Mouse (Mus musculus) midbrain, postnatal 0 days (tissue): ENCODE measurements around the gene Dlx3. TPM values are rescaled to one million over a fixed set of nuclear protein-coding genes. Genes with fewer than 3 reads are reported as not detected.

Experiments used
- ATAC-seq: fragments of 200-750 bp; cut with Nextera tagmentation; 2 replicates; pipeline ENCODE4 v1.8.0; 2017; ENCODE audit warnings: moderate number of reproducible peaks, mild to moderate bottlenecking, moderate TSS enrichment, moderate library complexity; ENCODE audit not compliant: low FRiP score
- DNase-seq: peaks from one replicate; pipeline ENCODE4 v3.0.0-alpha.2; 2015; ENCODE audit warnings: low spot score
- H3K27ac ChIP-seq: fragments of 300-500 bp; sonication (generic); 2 replicates; pipeline ENCODE4 v1.5.1; 2014; ENCODE audit warnings: low read depth, mild to moderate bottlenecking, low read length, mixed read lengths
- H3K27me3 ChIP-seq: fragments of 300-500 bp; sonication (generic); 2 replicates; pipeline ENCODE4 v1.6.1; 2014; ENCODE audit warnings: low read length, control low read depth, mixed read lengths; ENCODE audit not compliant: insufficient read depth
- H3K36me3 ChIP-seq: fragments of 300-500 bp; sonication (generic); 2 replicates; pipeline ENCODE4 v1.6.1; 2014; ENCODE audit warnings: low read length, control low read depth, mixed read lengths; ENCODE audit not compliant: insufficient read depth
- H3K4me1 ChIP-seq: fragments of 300-500 bp; sonication (generic); 2 replicates; pipeline ENCODE4 v1.6.1; 2014; ENCODE audit warnings: mild to moderate bottlenecking, control low read depth, antibody characterized with exemption, low read length, mixed read lengths; ENCODE audit not compliant: insufficient read depth
- H3K4me2 ChIP-seq: fragments of 300-500 bp; sonication (generic); 2 replicates; pipeline ENCODE4 v1.6.1; 2014; ENCODE audit warnings: low read depth, mild to moderate bottlenecking, low read length, mixed read lengths; ENCODE audit not compliant: poor library complexity, severe bottlenecking
- H3K4me3 ChIP-seq: fragments of 300-500 bp; sonication (generic); 2 replicates; pipeline ENCODE4 v1.5.1; 2014; ENCODE audit warnings: low read depth, mild to moderate bottlenecking, low read length, moderate library complexity
- H3K9ac ChIP-seq: fragments of 300-500 bp; sonication (generic); replicated peaks from 2 replicates; pipeline ENCODE4 v1.6.1; 2014; ENCODE audit warnings: mild to moderate bottlenecking, low read length, moderate library complexity, mixed read lengths; ENCODE audit not compliant: poor library complexity, severe bottlenecking
- H3K9me3 ChIP-seq: fragments of 300-500 bp; sonication (generic); 2 replicates; pipeline ENCODE4 v1.6.1; 2016; ENCODE audit warnings: low read length, control low read depth
- CTCF ChIP-seq: IDR thresholded peaks from 2 replicates; pipeline ENCODE4 v1.5.1; 2016; ENCODE audit warnings: antibody characterized with exemption, mild to moderate bottlenecking
- WGBS: fragments of 180-500 bp; shearing (Covaris S2); extraction: QIAGEN DNeasy Blood & Tissue Kit; methylation state at CpG from one replicate; pipeline ENCODE4 v1.1.7; 2014; 5-methylcytosine and 5-hydroxymethylcytosine counted together
- polyA plus RNA-seq: library from polyadenylated mRNA; unstranded; fragments of >200 nt; fragmentation: Nextera tagmentation; extraction: Ambion mirVana; gene quantifications from 2 replicates; pipeline ENCODE4 v1.2.1, GENCODE M21; 2015
- total RNA-seq: library from RNA; depleted of rRNA; stranded (reverse); fragments of >200 nt; gene quantifications from 2 replicates; pipeline ENCODE4 v1.2.3, GENCODE M21; 2014

Gene Dlx3
- total and polyA plus RNA-seq, 2 experiments from 2014 or later: 0.33 TPM; not detected in 1

DNA sequence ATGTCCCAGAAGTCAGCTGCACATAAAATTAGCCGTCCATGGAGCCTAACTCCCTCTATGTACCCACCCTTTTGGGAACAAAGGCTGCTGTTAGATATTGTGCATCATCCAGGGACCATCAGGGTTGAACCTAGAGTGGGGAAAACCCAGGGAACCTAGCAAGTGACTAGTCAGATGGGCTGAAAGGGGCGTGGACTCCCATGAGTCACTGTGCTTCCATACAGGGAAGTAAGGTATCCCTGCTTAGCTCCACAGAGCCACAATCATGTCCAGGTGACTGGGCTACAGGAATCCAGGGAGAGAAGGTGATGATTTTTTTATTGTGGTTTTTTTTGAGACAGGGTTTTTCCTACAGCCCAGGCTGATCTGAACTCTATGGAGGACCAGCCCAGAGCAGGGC, 10.9 kb upstream of the Dlx3 start:
- Histone ChIP-seq H3K4me2 (no peak overlapping the region), H3K4me3 (no peak overlapping the region), H3K36me3 (no peaks in the 10 kb centered on the region), H3K9ac (no peak overlapping the region), H3K4me1 (no peaks in the 10 kb centered on the region), H3K27ac (no peak overlapping the region), H3K27me3 (no peaks in the 10 kb centered on the region), H3K9me3 (no peaks in the 10 kb centered on the region)
- DNase-seq: no peak
- TF ChIP-seq CTCF: no peak
- ATAC-seq: no peak
- 80% methylated on average over 2 of the region's 2 CpGs for WGBS

DNA sequence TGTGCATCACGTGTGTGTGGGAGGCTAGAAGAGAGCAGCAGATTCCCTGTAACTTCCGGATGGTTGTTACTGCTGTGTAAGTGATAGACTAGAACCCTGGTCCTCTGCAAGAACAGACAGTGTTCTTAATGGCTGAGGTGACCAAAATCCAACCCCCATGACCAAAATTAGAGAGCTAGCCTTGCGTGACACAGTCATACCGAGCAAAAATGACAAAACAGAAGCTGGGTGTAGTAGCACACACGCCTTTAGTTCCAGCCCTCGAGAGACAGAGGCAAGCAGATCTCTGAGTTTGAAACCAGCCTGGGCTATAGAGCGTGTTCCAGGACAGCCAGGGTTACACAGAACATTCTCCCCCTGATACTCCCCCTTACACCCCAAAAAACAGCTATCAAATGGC, 9.8 kb upstream of the Dlx3 start:
- DNase-seq (no peak), ATAC-seq (no peak)
- H3K4me3 ChIP-seq: no peak overlapping the region
- H3K4me2 ChIP-seq: no peak overlapping the region
- no peaks in the 10 kb centered on the region for H3K9me3 ChIP-seq
- H3K27ac ChIP-seq: no peak overlapping the region
- H3K4me1 ChIP-seq: no peaks in the 10 kb centered on the region
- no peaks in the 10 kb centered on the region for H3K27me3 ChIP-seq
- H3K36me3 ChIP-seq: no peaks in the 10 kb centered on the region
- H3K9ac ChIP-seq: no peak overlapping the region
- 88% methylated on average over 7 of the region's 7 CpGs for WGBS
- no peak for TF ChIP-seq CTCF

DNA sequence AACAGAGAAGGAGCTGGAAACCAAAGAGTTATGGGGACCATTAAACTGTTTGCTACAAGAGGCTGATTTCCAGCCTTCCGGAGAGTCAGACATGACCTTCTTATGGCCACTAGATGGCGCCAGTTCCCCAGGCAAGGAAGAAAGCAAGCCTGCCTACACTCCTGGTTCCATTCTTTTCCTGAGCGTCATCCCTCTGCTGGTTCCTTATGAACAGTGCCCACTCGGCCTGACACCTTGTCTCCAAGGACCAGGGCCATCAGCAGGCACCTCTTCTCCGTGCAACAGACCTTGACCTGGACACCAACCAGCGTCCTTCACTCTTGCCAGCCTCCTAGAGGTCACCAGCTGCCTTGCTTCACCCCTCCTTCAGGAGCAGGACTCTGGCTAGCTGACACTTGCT, 2.9 kb upstream of the Dlx3 start:
- no peak overlapping the region for H3K9ac ChIP-seq
- H3K4me2 ChIP-seq: no peak overlapping the region
- H3K9me3 ChIP-seq: no peaks in the 10 kb centered on the region
- DNase-seq: peak; percentile 89
- ATAC-seq: peak; percentile 72
- no peak overlapping the region for H3K4me3 ChIP-seq
- H3K4me1 ChIP-seq: peaks cover 3% of the 10 kb centered on the region; the same call in 1 of the 2 replicates
- no peaks in the 10 kb centered on the region for H3K36me3 ChIP-seq
- peak; percentile 99 for TF ChIP-seq CTCF
- H3K27me3 ChIP-seq: peaks cover 32% of the 10 kb centered on the region
- H3K27ac ChIP-seq: no peak overlapping the region
- WGBS: 3% methylated on average over 6 of the region's 6 CpGs

DNA sequence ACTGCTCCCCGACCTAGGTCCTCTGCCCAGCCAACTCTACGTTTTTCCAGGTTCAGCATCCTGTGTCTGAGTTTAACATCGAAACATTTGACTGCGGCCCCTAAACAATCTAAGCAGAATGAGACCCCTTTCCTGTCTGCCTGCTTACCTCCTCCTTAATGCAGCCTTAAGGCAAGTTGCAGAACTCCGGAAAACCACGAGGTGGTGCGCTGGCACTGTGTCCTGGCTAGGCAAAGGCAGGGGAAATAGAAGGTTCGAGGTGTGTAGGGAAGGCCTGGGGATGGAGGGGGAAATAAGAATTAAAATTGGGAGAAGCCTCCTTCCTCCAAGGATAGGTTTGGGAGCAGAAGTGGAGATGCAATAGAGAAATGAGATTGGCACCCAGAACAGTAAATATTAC, 1.4 kb upstream of the Dlx3 start:
- H3K4me2 ChIP-seq: no peak overlapping the region
- H3K4me1 ChIP-seq: peaks cover 3% of the 10 kb centered on the region; the same call in 1 of the 2 replicates
- 6% methylated on average over 8 of the region's 8 CpGs for WGBS
- H3K4me3 ChIP-seq: no peak overlapping the region
- DNase-seq: peak; percentile 81
- no peak for ATAC-seq
- no peaks in the 10 kb centered on the region for H3K36me3 ChIP-seq
- no peak overlapping the region for H3K9ac ChIP-seq
- H3K27me3 ChIP-seq: peaks cover 47% of the 10 kb centered on the region
- H3K9me3 ChIP-seq: no peaks in the 10 kb centered on the region
- peak; percentile 97 for TF ChIP-seq CTCF
- no peak overlapping the region for H3K27ac ChIP-seq

DNA sequence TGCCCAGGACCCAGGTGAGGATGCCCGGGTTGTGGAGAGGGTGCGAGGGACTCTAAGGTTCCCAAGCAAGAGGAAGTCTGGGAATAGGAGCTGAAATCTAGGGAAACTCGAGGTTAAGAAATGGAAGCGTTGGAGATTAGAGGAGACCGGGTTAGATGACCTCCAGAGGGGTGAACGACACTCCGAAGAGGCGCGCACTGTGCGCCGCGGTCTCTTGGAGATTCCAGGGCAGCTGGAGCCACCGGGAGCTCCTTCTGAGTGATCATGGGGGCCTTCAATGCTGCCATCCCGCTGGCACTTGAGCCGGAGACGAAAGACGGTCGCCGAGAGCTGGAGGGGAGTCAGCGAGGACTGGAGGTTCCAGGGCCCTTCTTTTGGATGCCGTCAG, 708 bp downstream of the Dlx3 start:
- Histone ChIP-seq H3K27ac (no peak overlapping the region), H3K27me3 (peaks cover 64% of the 10 kb centered on the region), H3K9me3 (no peaks in the 10 kb centered on the region), H3K4me3 (peak overlapping the region; percentile 33), H3K9ac (no peak overlapping the region), H3K36me3 (no peaks in the 10 kb centered on the region), H3K4me1 (peaks cover 3% of the 10 kb centered on the region; the same call in 1 of the 2 replicates), H3K4me2 (peak overlapping the region; percentile 68)
- under 1% methylated on average over 21 of the region's 21 CpGs for WGBS
- DNase-seq (no peak), ATAC-seq (no peak)
- no peak for TF ChIP-seq CTCF

DNA sequence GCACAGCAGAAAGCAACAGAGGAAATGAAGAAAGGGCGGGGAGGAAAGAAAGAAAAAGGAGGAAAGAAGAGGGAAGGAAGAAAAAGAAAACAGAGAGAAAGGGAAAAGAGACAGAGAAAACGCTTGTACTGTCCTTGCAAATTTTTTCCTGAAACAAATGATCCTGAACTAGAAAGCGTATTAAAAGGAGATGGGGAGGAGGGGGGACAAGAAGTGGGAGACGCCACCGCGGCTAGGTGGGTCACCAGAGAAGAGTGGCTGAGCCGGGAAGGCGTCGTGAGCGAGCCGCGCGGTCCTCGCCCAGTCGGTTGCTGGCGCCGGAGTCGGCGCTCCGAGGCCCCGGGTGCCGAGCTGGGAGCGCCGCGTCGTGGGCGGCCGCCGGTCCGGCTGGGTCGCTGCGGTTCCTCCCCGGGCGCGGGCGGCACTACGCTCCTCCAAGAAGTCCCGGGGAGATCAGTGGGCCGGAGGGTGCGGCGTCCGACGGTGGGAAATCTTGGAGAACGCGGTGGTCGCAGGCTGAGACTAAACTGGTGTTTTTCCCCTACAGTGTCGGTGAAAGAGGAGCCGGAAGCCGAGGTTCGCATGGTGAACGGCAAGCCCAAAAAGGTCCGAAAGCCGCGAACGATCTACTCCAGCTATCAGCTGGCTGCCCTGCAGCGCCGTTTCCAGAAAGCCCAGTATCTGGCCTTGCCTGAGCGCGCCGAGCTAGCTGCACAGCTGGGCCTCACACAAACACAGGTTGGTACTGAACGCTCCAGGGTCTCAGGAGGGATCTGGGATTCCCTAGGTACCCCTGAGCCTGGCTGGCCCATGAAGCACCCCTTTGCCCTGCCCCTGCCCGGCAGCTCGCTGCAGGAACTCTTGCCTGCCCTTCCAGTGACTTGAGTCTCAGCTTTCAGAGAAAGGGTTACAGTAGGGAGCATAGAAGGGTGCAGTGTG, 1.5 kb downstream of the Dlx3 start:
- Histone ChIP-seq H3K4me1 (peaks cover 4% of the 10 kb centered on the region; the same call in 1 of the 2 replicates), H3K4me2 (peak overlapping the region; percentile 47), H3K9ac (no peak overlapping the region), H3K9me3 (no peaks in the 10 kb centered on the region), H3K36me3 (no peaks in the 10 kb centered on the region), H3K4me3 (peak overlapping the region; percentile 27), H3K27ac (no peak overlapping the region), H3K27me3 (peaks cover 64% of the 10 kb centered on the region)
- no peak for ATAC-seq
- WGBS: 2% methylated on average over 62 of the region's 63 CpGs
- no peak for DNase-seq
- no peak for TF ChIP-seq CTCF
